Mouse (Mus musculus): ENCODE results near the gene Dna2.

DNA sequence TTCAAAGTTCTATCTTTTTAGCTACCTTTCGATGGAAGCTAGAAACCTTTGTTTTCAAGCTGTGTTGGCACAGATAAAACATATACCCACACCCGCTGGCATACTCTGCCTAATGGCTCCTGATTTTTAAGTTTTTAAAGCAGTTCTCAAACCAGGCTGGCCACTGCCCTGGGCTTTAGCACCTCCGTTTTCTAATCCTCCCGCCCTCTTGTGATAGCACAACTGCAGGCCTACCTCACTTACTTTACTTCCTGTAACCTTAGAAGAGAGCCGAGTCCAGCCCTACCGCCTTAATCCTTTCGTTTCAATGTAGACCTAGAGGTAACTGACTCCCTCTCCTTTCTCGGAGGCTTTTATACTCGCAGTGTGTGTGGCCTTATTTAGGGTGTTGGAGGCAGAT, 56.4 kb downstream of the Dna2 start:
- TF ChIP-seq CTCF (conservative IDR thresholded peaks at IDR 0.05; ENCODE audit: insufficient read depth, insufficient read length, low read depth, low read length): no peak
- TF ChIP-seq POLR2A (IDR thresholded peaks at IDR 0.05; ENCODE audit: low read depth, low read length): no peak
